Mouse (Mus musculus): ENCODE data around the gene Aqp12.

DNA sequence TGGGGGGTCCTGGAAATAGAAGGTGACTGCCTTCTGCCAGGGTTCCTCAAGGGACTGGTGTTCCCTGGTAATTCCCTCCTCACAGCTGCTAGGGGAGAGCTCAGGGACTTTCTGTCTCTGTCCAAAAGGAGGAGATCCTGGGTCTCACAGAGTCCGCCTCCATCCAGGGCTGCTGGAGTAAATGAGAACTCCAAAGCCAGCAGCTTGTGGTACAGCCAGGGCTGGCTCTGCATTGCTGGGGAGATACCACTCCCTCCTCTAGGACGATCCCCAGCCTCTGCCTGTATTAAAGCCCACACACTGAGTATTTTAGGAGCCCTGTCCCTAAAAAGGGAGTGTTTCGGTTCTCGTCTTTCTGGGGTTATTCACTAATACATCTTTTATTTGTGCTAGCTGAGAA lies 14.5 kb downstream of the Aqp12 start:
- TF ChIP-seq CTCF (IDR thresholded peaks at IDR 0.05; ENCODE audit: low read depth) (no peak), EP300 (IDR thresholded peaks at IDR 0.05; ENCODE audit: low read depth) (no peak)

Measured in heart, postnatal 0 days (tissue).